Mouse (Mus musculus) layer of hippocampus, postnatal 14 days (tissue): ENCODE measurements at regions not wholly inside any gene's neighbourhood (a gene's known extent, or its start where the extent isn't known, plus 50 kb on each side); places are given as distances from the start of the nearest gene placed in this dataset.
A peak's percentile ranks its signal among the peaks of the same experiment; 100 is the strongest.

Experiments used
- DNase-seq, 2 experiments: peaks; one replicate each; pipeline ENCODE4 v3.0.0; 2021 to 2022; ENCODE audit warnings: low spot score in 2 of 2, mixed read lengths in 1 of 2

DNA sequence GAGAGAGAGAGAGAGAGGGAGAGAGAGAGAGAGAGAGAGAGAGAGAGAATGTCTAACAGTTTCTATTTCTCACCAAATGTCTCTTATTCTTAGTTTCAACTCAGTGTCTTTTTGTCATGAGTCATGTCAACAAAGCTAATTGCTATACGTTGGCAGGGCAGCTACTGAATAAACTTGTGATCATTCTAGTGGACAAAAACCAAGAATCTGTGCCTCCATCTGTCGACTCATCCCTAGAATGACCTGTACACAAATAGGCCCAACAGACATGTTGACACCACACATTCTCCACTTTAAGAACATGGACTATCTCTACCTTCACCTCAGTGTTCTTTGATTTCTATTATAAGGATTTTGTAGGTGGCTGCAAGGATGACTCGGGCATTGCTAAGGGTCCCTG is 556.5 kb downstream of the Pcdh18 start:
- no peak for DNase-seq

- peak; percentile 1 to 71 for DNase-seq
These were observed 571.6 kb downstream of the Pcdh18 start for GRCm38 (mm10) chr3:49185555-49185954.
